Comparison of ENCODE assay signal across 10 mouse cellular contexts in genomic region chr9:25148767-25149166, GRCm38 (mm10). TPM values are rescaled to one million over a fixed set of nuclear protein-coding genes. Genes with fewer than 3 reads are reported as not detected.
A peak's percentile ranks its signal among the peaks of the same experiment; 100 is the strongest.
DNase-seq lines count a peak whose midpoint lies in the region; ATAC-seq lines count a peak whose summit lies in the region.
"Had no signal": no experiment of that assay in that cellular context is flagged by ENCODE, and none has a peak within 500 bp of the region (broad histone marks: within the 10 kb centered on the region; RNA-seq: fewer than 3 reads in every experiment).

No protein-coding gene starts in this region.

- peak overlapping the region; percentile 15; the same call in 1 of the 2 replicates for H3K4me3 ChIP-seq in kidney, embryonic 14.5 days (ENCODE audit: low read length)
- H3K4me3 ChIP-seq in hindbrain, embryonic 15.5 days = peak overlapping the region; percentile 26
- H3K4me3 ChIP-seq in midbrain, embryonic 14.5 days (replicated peaks; ENCODE audit: low read depth, low read length) = peak overlapping the region; percentile 20

- no peaks in the 10 kb centered on the region for H3K9me3 ChIP-seq in kidney, embryonic 14.5 days (ENCODE audit: control insufficient read depth, low read length)
- no peaks in the 10 kb centered on the region for H3K9me3 ChIP-seq in hindbrain, embryonic 15.5 days
- H3K9me3 ChIP-seq in midbrain, embryonic 14.5 days (ENCODE audit: control insufficient read depth, low read length) = no peaks in the 10 kb centered on the region

- H3K27ac ChIP-seq in kidney, embryonic 14.5 days (ENCODE audit: low read depth, low read length) = no peak overlapping the region
- no peak overlapping the region for H3K27ac ChIP-seq in hindbrain, embryonic 15.5 days (replicated peaks)
- H3K27ac ChIP-seq in midbrain, embryonic 14.5 days (replicated peaks; ENCODE audit: low read depth, low read length) = no peak overlapping the region
- H3K27ac ChIP-seq: macrophage had no signal

- H3K4me2 ChIP-seq in kidney, embryonic 14.5 days (replicated peaks; ENCODE audit: low read depth, low read length) = peak overlapping the region; percentile 33
- peak overlapping the region; percentile 55 for H3K4me2 ChIP-seq in hindbrain, embryonic 15.5 days
- H3K4me2 ChIP-seq in midbrain, embryonic 14.5 days (ENCODE audit: low read length) = peak overlapping the region; percentile 56

- no peak for DNase-seq in kidney, adult 8-10 months
- peak; percentile 69 for DNase-seq in c-Kit-positive CD71-positive TER-119-positive erythroid progenitor cells, embryonic 14.5 days (ENCODE audit: low spot score)
- no peak for DNase-seq in midbrain, embryonic 14.5 days
- DNase-seq in MN1 (ENCODE audit: low spot score) = no peak
- DNase-seq in urinary bladder, postnatal 10 days (ENCODE audit: low spot score) = no peak
- DNase-seq in thymus, postnatal 36 days = no peak
- DNase-seq: thymus, adult 18-20 months had no signal

- ATAC-seq in kidney, embryonic 14.5 days (ENCODE audit: low FRiP score, low TSS enrichment) = no peak
- no peak for ATAC-seq in hindbrain, embryonic 15.5 days (ENCODE audit: low FRiP score, low read depth)
- ATAC-seq in midbrain, embryonic 14.5 days (ENCODE audit: low FRiP score, low TSS enrichment) = no peak

- peak overlapping the region; percentile 28; the same call in 1 of the 2 replicates for H3K9ac ChIP-seq in kidney, embryonic 14.5 days (ENCODE audit: low read depth, low read length)
- peak overlapping the region; percentile 25; the same call in 1 of the 2 replicates for H3K9ac ChIP-seq in hindbrain, embryonic 15.5 days
- no peak overlapping the region for H3K9ac ChIP-seq in midbrain, embryonic 14.5 days (replicated peaks; ENCODE audit: low read length)

- H3K4me1 ChIP-seq in kidney, embryonic 14.5 days (ENCODE audit: control insufficient read depth, insufficient read depth, low read length) = peaks cover 11% of the 10 kb centered on the region; the same call in 1 of the 2 replicates
- peaks cover 36% of the 10 kb centered on the region for H3K4me1 ChIP-seq in hindbrain, embryonic 15.5 days (replicated peaks)
- peaks cover 28% of the 10 kb centered on the region for H3K4me1 ChIP-seq in midbrain, embryonic 14.5 days (ENCODE audit: control insufficient read depth, insufficient read depth, low read length)

- H3K27me3 ChIP-seq in kidney, embryonic 14.5 days (ENCODE audit: control insufficient read depth, insufficient read depth, low read length) = no peaks in the 10 kb centered on the region
- no peaks in the 10 kb centered on the region for H3K27me3 ChIP-seq in hindbrain, embryonic 15.5 days
- H3K27me3 ChIP-seq in midbrain, embryonic 14.5 days (ENCODE audit: control insufficient read depth, insufficient read depth, low read length) = no peaks in the 10 kb centered on the region

- no peaks in the 10 kb centered on the region; the same call in 1 of the 2 replicates for H3K36me3 ChIP-seq in kidney, embryonic 14.5 days (ENCODE audit: control insufficient read depth, insufficient read depth, low read length)
- H3K36me3 ChIP-seq in hindbrain, embryonic 15.5 days = no peaks in the 10 kb centered on the region
- H3K36me3 ChIP-seq in midbrain, embryonic 14.5 days (ENCODE audit: control insufficient read depth, insufficient read depth, low read length) = no peaks in the 10 kb centered on the region

RNA-seq across cellular contexts. Expression of gene Herpud2, which starts 2.9 kb away (rescaled TPM):
- 22.6 and 36.9 TPM in 2 replicates for polyA plus RNA-seq in kidney, embryonic 14.5 days (2014; fragmentation: Nextera tagmentation; extraction: Ambion mirVana)
- 35.0 and 36.0 TPM in 2 replicates for polyA plus RNA-seq in hindbrain, embryonic 15.5 days (2015; fragmentation: Nextera tagmentation; extraction: Ambion mirVana)
- 30.6 and 40.7 TPM in 2 replicates for polyA plus RNA-seq in midbrain, embryonic 14.5 days (2014; fragmentation: Nextera tagmentation; extraction: Ambion mirVana)

RNA-seq across cellular contexts. Expression of gene Gm10181, which starts 59.5 kb away (rescaled TPM):
- not detected in 2 replicates for polyA plus RNA-seq in kidney, embryonic 14.5 days (2014; fragmentation: Nextera tagmentation; extraction: Ambion mirVana)
- not detected in 2 replicates for polyA plus RNA-seq in hindbrain, embryonic 15.5 days (2015; fragmentation: Nextera tagmentation; extraction: Ambion mirVana)
- not detected in 2 replicates for polyA plus RNA-seq in midbrain, embryonic 14.5 days (2014; fragmentation: Nextera tagmentation; extraction: Ambion mirVana)
- polyA plus RNA-seq: macrophage had no signal
